Mouse (Mus musculus) layer of hippocampus, adult 11-12 months (tissue): ENCODE measurements around the gene Tsg101.

ENCODE experiments used
- DNase-seq: peaks from one replicate; pipeline ENCODE4 v3.0.0; 2022; ENCODE audit warnings: low spot score

Tsg101 gene

GRCm38 (mm10) chr7:46876841-46877240 lies 42.9 kb downstream of the Tsg101 start:
- no peak for DNase-seq

DNA sequence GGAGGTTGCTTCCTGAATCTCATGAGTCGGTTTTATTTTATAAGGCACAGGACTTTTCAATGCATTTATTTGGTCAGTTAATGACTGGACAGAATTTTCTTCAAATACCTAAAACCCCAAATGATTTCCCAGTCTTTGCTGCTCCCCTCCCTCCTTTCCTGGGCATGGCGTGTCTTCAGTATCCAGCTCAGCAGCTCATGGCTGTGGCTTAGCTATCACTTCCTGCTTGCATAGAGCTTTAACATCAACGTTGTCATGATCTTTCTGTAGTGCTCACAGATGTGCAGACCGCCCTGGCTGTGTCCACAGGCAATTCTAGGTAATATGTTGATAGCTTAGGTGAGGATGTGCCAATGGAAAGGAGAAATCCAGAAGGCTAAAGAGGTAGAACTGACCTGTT lies 47.8 kb downstream of the Tsg101 start:
- no peak for DNase-seq

DNA sequence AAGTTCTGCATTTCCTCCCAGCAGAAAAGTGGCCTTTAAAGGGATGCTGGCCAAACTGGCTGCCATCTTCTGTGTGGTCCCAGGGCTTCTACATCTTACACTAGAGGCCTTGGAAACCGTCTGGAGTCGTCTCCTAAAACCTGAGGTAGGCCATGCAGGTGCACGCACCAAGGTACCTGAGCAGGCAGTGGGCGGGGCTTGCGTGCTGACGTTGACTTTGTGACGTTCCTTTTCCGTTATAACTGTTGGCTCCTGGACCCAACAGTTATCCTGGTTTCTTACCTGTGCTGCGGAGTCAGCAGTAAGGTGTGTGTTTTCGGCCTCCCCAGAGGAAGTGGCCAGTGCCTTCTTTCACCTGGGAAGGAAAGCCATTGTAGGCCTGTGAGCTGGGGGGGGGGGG lies 58.8 kb downstream of the Tsg101 start, which contains the start of gene Ldhc:
Gene Ldhc (plus strand): TSS at position 208 of the 400 bp plus-strand sequence.
- no peak for DNase-seq

DNA sequence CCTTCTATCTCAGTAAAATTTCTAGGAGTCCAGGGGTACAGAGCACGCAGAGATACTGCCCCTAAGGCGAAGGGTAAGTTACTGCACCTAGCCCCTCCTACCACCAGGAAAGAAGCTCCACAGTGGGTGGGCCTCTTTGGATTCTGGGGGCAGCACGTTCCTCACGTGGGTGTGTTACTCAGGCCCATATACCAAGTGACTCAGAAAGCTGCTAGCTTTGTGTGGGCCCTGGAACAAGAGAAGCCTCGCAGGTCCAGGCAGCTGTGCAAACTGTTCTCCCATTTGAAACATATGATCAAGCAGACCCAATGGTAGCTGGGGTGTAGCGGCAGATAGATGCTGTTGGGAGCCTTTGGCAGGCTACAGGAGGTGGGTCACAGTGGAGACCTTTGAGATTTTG lies 60.7 kb downstream of the Tsg101 start:
- no peak for DNase-seq

DNA sequence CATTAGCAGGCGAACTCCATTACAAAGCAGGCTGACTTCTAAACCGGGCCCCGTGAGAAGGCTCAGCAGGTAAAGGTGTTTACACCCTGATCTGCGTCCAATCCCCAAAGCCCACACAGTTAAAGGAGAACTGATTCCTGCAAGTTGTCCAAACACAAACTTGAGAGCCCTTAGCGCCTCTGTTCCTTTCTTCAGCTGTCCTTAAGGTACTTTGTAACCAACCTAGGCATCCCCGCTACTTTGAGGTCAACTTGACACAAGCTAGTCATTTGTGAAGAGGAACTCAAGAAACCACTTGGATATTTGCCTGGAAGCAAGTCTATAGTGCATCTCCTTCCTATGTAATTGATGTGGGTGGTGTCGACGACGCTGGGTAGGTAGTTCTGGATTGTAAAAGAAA lies 62.3 kb downstream of the Tsg101 start:
- no peak for DNase-seq

DNA sequence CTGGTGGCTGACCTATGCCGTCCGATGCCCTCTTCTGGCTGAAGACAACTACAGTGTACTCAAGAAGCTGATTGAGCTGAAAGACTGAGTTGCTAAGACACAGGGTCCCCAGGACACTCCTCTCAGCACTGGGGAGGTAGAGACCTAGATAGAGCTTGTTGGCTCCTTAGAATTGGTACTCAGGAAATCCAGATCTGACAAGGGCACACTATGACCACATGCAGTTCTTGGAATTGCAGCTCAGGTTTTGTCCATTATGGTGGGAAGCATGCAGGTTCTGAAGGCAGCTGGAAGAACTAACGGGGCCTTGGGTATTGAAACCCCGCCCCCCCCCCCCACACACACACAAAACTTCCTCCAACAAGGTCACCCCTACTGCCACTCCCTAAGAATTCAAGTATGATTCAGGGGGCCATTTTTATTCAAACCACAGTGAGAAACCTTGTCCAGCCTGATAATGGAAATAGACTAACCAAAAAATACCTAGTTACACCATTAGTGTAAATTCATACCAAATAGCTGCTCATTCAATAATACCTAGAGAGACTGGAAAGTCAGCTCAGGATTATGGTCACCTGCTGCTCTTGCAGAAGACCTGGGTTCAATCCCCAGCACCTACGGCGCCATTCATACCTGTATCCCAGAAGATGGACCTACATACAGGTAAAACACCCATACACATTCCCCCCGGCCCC lies 63.8 kb downstream of the Tsg101 start:
- no peak for DNase-seq

DNA sequence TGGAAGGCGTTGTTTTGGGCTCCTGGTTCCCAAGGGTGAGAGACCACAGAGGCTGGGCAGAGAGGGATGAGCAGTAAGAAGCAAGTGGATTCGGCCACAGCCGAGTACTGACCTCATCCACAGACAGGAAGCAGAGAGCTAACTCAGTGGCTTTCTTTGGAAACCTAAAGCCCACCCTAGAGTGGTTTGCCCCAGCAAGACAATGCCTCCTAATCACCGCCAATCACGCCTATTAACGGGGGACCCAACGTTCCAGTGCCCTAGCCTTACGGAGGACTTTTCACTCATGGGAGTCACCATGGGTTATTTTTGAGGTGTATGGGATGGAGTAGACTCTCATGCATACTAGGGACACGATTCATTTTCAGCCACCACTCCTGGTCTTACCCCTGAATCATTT lies 66.4 kb downstream of the Tsg101 start:
- DNase-seq: no peak

DNA sequence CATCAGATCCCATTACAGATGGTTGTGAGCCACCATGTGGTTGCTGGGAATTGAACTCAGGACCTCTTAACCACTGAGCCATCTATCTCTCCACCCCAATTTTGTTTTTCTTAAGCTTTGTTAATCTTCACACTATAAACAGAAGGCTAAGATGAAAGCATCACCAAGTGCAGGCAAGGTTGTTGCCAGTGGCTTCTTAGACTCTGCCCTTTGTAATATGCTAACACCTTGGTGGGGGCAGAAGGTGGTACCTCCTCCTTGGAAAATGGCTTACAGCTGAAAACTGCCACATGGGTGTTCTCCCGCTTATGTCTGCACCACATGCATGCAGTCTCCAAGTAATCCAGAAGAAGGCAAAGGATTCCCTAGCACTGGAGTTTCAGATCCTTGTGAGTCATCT lies 67.1 kb downstream of the Tsg101 start:
- DNase-seq: no peak

GRCm38 (mm10) chr7:46851026-46851425 lies 68.7 kb downstream of the Tsg101 start:
- DNase-seq: no peak

DNA sequence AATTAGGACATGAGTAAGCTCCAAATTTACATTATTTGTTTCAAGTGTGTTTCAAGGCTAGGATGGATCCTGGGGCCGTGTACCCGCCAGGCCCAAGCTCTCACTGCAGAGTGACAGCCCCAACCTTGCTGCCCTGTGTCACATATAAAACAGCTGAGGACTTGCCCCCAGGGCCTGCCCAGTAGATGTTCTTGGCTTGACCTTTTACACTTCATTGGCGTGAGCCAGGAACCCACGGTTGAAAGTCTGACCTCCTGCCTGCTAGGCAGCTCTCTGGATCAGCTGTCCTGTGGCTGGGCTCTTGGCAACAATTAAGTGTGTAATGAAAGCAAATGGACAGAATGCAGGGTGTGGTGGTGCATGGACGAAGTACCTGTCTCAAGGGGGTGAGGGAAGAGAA lies 70.5 kb downstream of the Tsg101 start:
- no peak for DNase-seq

DNA sequence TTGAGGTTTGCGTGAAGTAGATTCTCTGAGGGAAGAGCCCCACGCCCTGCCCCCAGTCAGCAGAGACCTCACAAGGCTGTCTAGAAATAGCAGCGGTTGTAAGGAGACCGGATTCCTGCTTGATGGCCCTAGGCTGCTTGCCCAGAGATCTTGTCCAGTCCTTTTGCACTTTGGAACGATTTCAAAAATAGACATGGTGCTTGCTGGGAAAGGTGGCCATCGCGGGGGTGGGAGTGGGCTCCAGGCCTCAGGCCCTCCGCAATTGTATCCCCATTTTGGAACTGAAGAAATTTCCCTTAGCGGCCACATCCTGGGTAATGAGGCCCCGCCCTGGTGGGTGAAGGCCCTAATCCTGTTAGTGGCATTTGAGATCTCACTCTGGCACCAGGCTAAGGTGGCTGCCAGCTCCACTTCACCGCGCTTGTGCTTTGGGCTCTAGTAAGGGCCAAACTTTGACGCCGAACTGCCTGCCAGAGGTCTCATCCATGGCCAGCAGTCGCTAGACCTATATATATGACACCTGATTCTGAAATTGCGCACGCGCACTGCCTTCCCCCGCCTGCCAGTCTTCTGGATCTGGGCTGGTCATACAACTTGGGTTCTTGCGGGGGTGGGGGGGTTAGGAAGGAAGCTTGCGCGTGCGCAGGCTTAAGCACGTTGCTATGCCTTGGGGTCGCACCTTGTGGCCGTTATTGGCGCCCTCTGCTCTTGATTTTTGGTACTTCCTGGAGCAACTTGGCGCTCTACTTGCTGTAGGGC lies 73.1 kb downstream of the Tsg101 start:
- peak; percentile 46 for DNase-seq

GRCm38 (mm10) chr7:46845978-46846485 lies 73.7 kb downstream of the Tsg101 start:
- peak; percentile 48 for DNase-seq

DNA sequence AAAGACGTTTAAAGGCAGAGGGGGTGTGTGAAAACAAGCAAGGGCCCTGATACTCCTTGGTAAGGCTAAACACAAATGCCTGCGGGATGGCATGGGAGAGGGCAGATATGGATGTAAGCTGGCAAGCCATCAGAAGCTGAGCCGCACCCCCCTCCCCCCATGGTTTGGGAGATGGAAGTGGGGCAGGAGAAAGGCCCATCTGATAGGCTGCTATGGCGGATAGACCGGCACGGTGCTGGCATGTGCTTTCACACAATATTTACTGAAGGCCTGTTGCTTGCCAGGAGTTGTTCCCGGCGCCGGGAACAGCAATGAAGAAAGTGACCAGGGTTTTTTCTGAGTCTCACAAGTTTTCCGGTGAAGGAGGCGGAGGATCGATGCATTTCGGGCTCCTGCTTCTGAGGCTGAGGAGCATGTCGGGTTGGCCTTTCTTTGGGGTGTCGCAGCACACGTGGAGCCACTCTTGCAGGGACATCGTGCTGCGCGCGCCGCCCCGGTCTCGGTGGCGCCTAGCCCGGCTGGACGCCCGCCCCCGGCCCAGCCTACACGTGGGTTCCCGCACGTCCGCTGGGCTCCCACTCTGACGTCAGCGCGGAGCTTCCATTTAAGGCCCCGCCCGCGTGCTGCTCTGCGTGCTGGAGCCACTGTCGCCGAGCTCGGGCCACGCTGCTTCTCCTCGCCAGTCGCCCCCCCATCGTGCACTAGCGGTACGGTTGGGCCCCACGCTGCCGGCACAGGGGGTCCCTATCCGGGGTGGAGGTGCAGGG lies 74.4 kb downstream of the Tsg101 start:
- DNase-seq: peak; percentile 91

- no peak for DNase-seq
Observed at GRCm38 (mm10) chr7:46843576-46843975, 76.2 kb downstream of the Tsg101 start.

GRCm38 (mm10) chr7:46842278-46842677 lies 77.5 kb downstream of the Tsg101 start:
- no peak for DNase-seq

- no peak for DNase-seq
Observed at GRCm38 (mm10) chr7:46840787-46841525, 78.8 kb downstream of the Tsg101 start, which contains the start of gene Ldha. TSS of gene Ldha (plus strand) at chr7:46841475.

GRCm38 (mm10) chr7:46840326-46840725 lies 79.4 kb downstream of the Tsg101 start:
- no peak for DNase-seq

GRCm38 (mm10) chr7:46839861-46840260 lies 79.9 kb downstream of the Tsg101 start:
- no peak for DNase-seq

DNA sequence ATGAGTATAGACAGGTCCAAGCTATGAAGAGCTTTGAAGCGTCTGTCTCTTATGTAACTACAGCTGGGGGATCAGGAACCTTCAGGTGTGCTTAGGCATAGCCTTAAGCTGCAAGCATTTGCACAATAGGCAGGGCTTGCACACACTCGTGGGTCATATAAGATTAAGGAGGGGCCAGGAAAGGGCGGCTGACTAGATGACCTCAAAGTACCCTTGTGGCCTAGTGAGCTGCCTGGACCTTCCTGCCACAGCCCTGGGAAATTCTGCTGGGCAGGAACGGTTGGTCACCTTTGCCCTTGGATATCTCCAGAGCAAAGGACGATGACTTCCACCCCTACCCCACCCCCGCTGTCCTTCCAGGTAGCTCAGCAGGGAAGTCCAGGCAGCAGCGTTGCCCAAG lies 80.3 kb downstream of the Tsg101 start:
- DNase-seq: no peak
